Mouse (Mus musculus) cerebellum, adult 9-10 months (tissue): ENCODE measurements around the gene Eprs.
A peak's percentile ranks its signal among the peaks of the same experiment; 100 is the strongest.
"Not testable (repeated sequence)": the region's sequence is repeated elsewhere in the genome, so short reads cannot be mapped to it uniquely, and the experiment has no call there.

Experiments used
- DNase-seq: peaks from one replicate; pipeline ENCODE4 v3.0.0; 2022

Gene Eprs

GRCm38 (mm10) chr1:185362677-185363520, at the start of gene Eprs:
TSS of gene Eprs (plus strand) at chr1:185363044.
- DNase-seq: peak; percentile 99

GRCm38 (mm10) chr1:185314546-185314945, 48.3 kb upstream of the Eprs start:
- no peak for DNase-seq

- DNase-seq: no peak
Observed at GRCm38 (mm10) chr1:185315846-185316568, 46.8 kb upstream of the Eprs start.

- DNase-seq: not testable (repeated sequence)
Observed at GRCm38 (mm10) chr1:185327754-185328345, 35.0 kb upstream of the Eprs start.

- peak; percentile 92 for DNase-seq
Observed at GRCm38 (mm10) chr1:185328721-185329610, 33.9 kb upstream of the Eprs start, which contains the start of gene Iars2. TSS of gene Iars2 (minus strand) at chr1:185329396.

- peak; percentile 29 for DNase-seq
Observed at GRCm38 (mm10) chr1:185329851-185330250, 33.0 kb upstream of the Eprs start.

- peak; percentile 40 for DNase-seq
Observed at GRCm38 (mm10) chr1:185331364-185331763, 31.5 kb upstream of the Eprs start.

- DNase-seq: peak; percentile 90
Observed at GRCm38 (mm10) chr1:185331983-185332430, 30.8 kb upstream of the Eprs start, which contains the start of gene Bpnt1. TSS of gene Bpnt1 (plus strand) at chr1:185332149.

- DNase-seq: no peak
Observed at GRCm38 (mm10) chr1:185333651-185334050, 29.2 kb upstream of the Eprs start.

- DNase-seq: peak; percentile 26
Observed at GRCm38 (mm10) chr1:185334136-185334535, 28.7 kb upstream of the Eprs start.

GRCm38 (mm10) chr1:185335231-185335765, 27.5 kb upstream of the Eprs start:
- DNase-seq: no peak

GRCm38 (mm10) chr1:185336535-185336934, 26.3 kb upstream of the Eprs start:
- DNase-seq: no peak

GRCm38 (mm10) chr1:185342441-185342840, 20.4 kb upstream of the Eprs start:
- DNase-seq: peak; percentile 69

GRCm38 (mm10) chr1:185343422-185343821, 19.4 kb upstream of the Eprs start:
- no peak for DNase-seq

GRCm38 (mm10) chr1:185346188-185346587, 16.7 kb upstream of the Eprs start:
- DNase-seq: no peak

GRCm38 (mm10) chr1:185349741-185350140, 13.1 kb upstream of the Eprs start:
- DNase-seq: no peak

GRCm38 (mm10) chr1:185350611-185351010, 12.2 kb upstream of the Eprs start:
- no peak for DNase-seq

- DNase-seq: no peak
Observed at GRCm38 (mm10) chr1:185352151-185352550, 10.7 kb upstream of the Eprs start.

- DNase-seq: no peak
Observed at GRCm38 (mm10) chr1:185353351-185353750, 9.5 kb upstream of the Eprs start.

GRCm38 (mm10) chr1:185354731-185355130, 8.1 kb upstream of the Eprs start:
- no peak for DNase-seq

- no peak for DNase-seq
Observed at GRCm38 (mm10) chr1:185356246-185356645, 6.6 kb upstream of the Eprs start.

- no peak for DNase-seq
Observed at GRCm38 (mm10) chr1:185358211-185358610, 4.6 kb upstream of the Eprs start.
